In genomic region chr10:30796469-30797261, GRCm38 (mm10) we compare ENCODE assay signal across 16 mouse cellular contexts. TPM values are rescaled to one million over a fixed set of nuclear protein-coding genes. Genes with fewer than 3 reads are reported as not detected.
"Had no signal": no experiment of that assay in that cellular context is flagged by ENCODE, and none has a peak within 500 bp of the region (broad histone marks: within the 10 kb centered on the region; RNA-seq: fewer than 3 reads in every experiment).

No protein-coding gene starts in this region.

- DNase-seq: kidney, postnatal 10 days; layer of hippocampus, postnatal 36 days; left cerebral cortex, postnatal 4 days; liver, postnatal 0 days; lung, embryonic 14.5 days; midbrain, embryonic 14.5 days; thymus, postnatal 25 days had no signal

- H3K4me3 ChIP-seq: left cerebral cortex, adult 2 months; limb, embryonic 12.5 days; limb, embryonic 15.5 days; stomach, embryonic 15.5 days had no signal

- ATAC-seq: intestine, postnatal 0 days; liver, postnatal 0 days; lung, postnatal 0 days had no signal

- H3K9me3 ChIP-seq: limb, embryonic 15.5 days; stomach, embryonic 15.5 days had no signal

- H3K27me3 ChIP-seq: limb, embryonic 12.5 days; limb, embryonic 15.5 days; stomach, embryonic 15.5 days had no signal

- H3K27ac ChIP-seq: left cerebral cortex, adult 2 months; limb, embryonic 12.5 days; limb, embryonic 15.5 days; liver, embryonic 14.5 days; macrophage; stomach, embryonic 15.5 days had no signal

- H3K4me1 ChIP-seq: limb, embryonic 12.5 days; limb, embryonic 15.5 days; stomach, embryonic 15.5 days had no signal

RNA-seq across cellular contexts. Expression of gene Hey2, which starts 45.9 kb away (rescaled TPM):
- total RNA-seq: megakaryocyte-erythroid progenitor cell, adult 5-6 weeks had no signal
- polyA plus RNA-seq: macrophage had no signal
